Mouse (Mus musculus) limb, embryonic 13.5 days (tissue): ENCODE measurements at regions not wholly inside any gene's neighbourhood (a gene's known extent, or its start where the extent isn't known, plus 50 kb on each side); places are given as distances from the start of the nearest gene placed in this dataset.

Experiments
- ATAC-seq: fragments of 200-750 bp; cut with Nextera tagmentation; 2 replicates; pipeline ENCODE4 v1.8.0; 2017; ENCODE audit warnings: low read depth, moderate number of reproducible peaks, moderate TSS enrichment; ENCODE audit not compliant: low FRiP score
- H3K27ac ChIP-seq: fragments of 300-500 bp; sonication (generic); 2 replicates; pipeline ENCODE4 v1.5.1; 2015; ENCODE audit warnings: inconsistent platforms, mild to moderate bottlenecking, moderate library complexity
- H3K27me3 ChIP-seq: fragments of 300-500 bp; sonication (generic); 2 replicates; pipeline ENCODE4 v1.6.1; 2015; ENCODE audit warnings: mild to moderate bottlenecking, inconsistent platforms
- H3K36me3 ChIP-seq: fragments of 300-500 bp; sonication (generic); 2 replicates; pipeline ENCODE4 v1.6.1; 2015; ENCODE audit warnings: inconsistent platforms, mild to moderate bottlenecking, moderate library complexity
- H3K4me1 ChIP-seq: fragments of 300-500 bp; sonication (generic); 2 replicates; pipeline ENCODE4 v1.6.1; 2015; ENCODE audit warnings: inconsistent platforms
- H3K4me2 ChIP-seq: fragments of 300-500 bp; sonication (generic); replicated peaks from 2 replicates; pipeline ENCODE4 v1.6.1; 2015; ENCODE audit warnings: inconsistent platforms, mild to moderate bottlenecking, moderate library complexity
- H3K4me3 ChIP-seq: fragments of 300-500 bp; sonication (generic); 2 replicates; pipeline ENCODE4 v1.5.1; 2015; ENCODE audit warnings: moderate library complexity, mild to moderate bottlenecking, inconsistent platforms
- H3K9ac ChIP-seq: fragments of 300-500 bp; sonication (generic); 2 replicates; pipeline ENCODE4 v1.6.1; 2015; ENCODE audit warnings: mild to moderate bottlenecking, inconsistent platforms
- H3K9me3 ChIP-seq: fragments of 300-500 bp; sonication (generic); 2 replicates; pipeline ENCODE4 v1.6.1; 2016; ENCODE audit warnings: inconsistent platforms
- WGBS: fragments of 180-500 bp; shearing (Covaris S2); methylation state at CpG from one replicate; pipeline ENCODE4 v1.1.7; 2015; 5-methylcytosine and 5-hydroxymethylcytosine counted together

- H3K4me1 ChIP-seq = no peaks in the 10 kb centered on the region
- H3K4me3 ChIP-seq = no peak overlapping the region
- ATAC-seq = no peak
- no peak overlapping the region for H3K4me2 ChIP-seq
- 83% methylated on average over 1 of the region's 1 CpGs for WGBS
- no peaks in the 10 kb centered on the region for H3K27me3 ChIP-seq
- H3K9me3 ChIP-seq = no peaks in the 10 kb centered on the region
- no peaks in the 10 kb centered on the region for H3K36me3 ChIP-seq
- no peak overlapping the region for H3K27ac ChIP-seq
- H3K9ac ChIP-seq = no peak overlapping the region
Observed at GRCm38 (mm10) chr5:84934369-84934768, 517.2 kb upstream of the Epha5 start.

GRCm38 (mm10) chr5:84917631-84918292 lies 500.6 kb upstream of the Epha5 start:
- H3K4me3 ChIP-seq = no peak overlapping the region
- no peak overlapping the region for H3K4me2 ChIP-seq
- no peaks in the 10 kb centered on the region for H3K36me3 ChIP-seq
- H3K27me3 ChIP-seq = no peaks in the 10 kb centered on the region
- no peak overlapping the region for H3K9ac ChIP-seq
- ATAC-seq = peak; percentile 84; the same call in 1 of the 2 replicates
- WGBS = 21% methylated on average over 1 of the region's 1 CpGs
- no peaks in the 10 kb centered on the region for H3K4me1 ChIP-seq
- H3K9me3 ChIP-seq = no peaks in the 10 kb centered on the region
- H3K27ac ChIP-seq = no peak overlapping the region

GRCm38 (mm10) chr5:84901669-84902068 lies 484.5 kb upstream of the Epha5 start:
- no peaks in the 10 kb centered on the region for H3K27me3 ChIP-seq
- no peak overlapping the region for H3K9ac ChIP-seq
- no peaks in the 10 kb centered on the region for H3K9me3 ChIP-seq
- H3K36me3 ChIP-seq = no peaks in the 10 kb centered on the region
- no peak overlapping the region for H3K4me3 ChIP-seq
- no peak for ATAC-seq
- H3K27ac ChIP-seq = no peak overlapping the region
- no peaks in the 10 kb centered on the region for H3K4me1 ChIP-seq
- no peak overlapping the region for H3K4me2 ChIP-seq
- 64% methylated on average over 4 of the region's 4 CpGs for WGBS

- Histone ChIP-seq H3K9ac (no peak overlapping the region), H3K4me1 (no peaks in the 10 kb centered on the region), H3K27me3 (no peaks in the 10 kb centered on the region), H3K4me2 (no peak overlapping the region), H3K27ac (no peak overlapping the region), H3K36me3 (no peaks in the 10 kb centered on the region), H3K9me3 (no peaks in the 10 kb centered on the region), H3K4me3 (no peak overlapping the region)
- no peak for ATAC-seq
- 93% methylated on average over 1 of the region's 1 CpGs for WGBS
Observed at GRCm38 (mm10) chr5:84897535-84897934, 480.4 kb upstream of the Epha5 start.

GRCm38 (mm10) chr5:84853622-84854021 lies 436.4 kb upstream of the Epha5 start:
- H3K27ac ChIP-seq = no peak overlapping the region
- H3K4me3 ChIP-seq = no peak overlapping the region
- no peaks in the 10 kb centered on the region for H3K9me3 ChIP-seq
- no peak for ATAC-seq
- WGBS = 69% methylated on average over 1 of the region's 1 CpGs
- no peaks in the 10 kb centered on the region for H3K27me3 ChIP-seq
- no peak overlapping the region for H3K4me2 ChIP-seq
- H3K4me1 ChIP-seq = no peaks in the 10 kb centered on the region
- no peaks in the 10 kb centered on the region for H3K36me3 ChIP-seq
- H3K9ac ChIP-seq = no peak overlapping the region

GRCm38 (mm10) chr5:84849175-84849574 lies 432.0 kb upstream of the Epha5 start:
- H3K4me2 ChIP-seq = no peak overlapping the region
- ATAC-seq = no peak
- H3K4me1 ChIP-seq = no peaks in the 10 kb centered on the region
- no peak overlapping the region for H3K27ac ChIP-seq
- no peaks in the 10 kb centered on the region for H3K36me3 ChIP-seq
- no peak overlapping the region for H3K9ac ChIP-seq
- no peaks in the 10 kb centered on the region for H3K27me3 ChIP-seq
- no peak overlapping the region for H3K4me3 ChIP-seq
- no peaks in the 10 kb centered on the region for H3K9me3 ChIP-seq

- Histone ChIP-seq H3K36me3 (no peaks in the 10 kb centered on the region), H3K27me3 (no peaks in the 10 kb centered on the region), H3K4me2 (no peak overlapping the region), H3K27ac (no peak overlapping the region), H3K4me3 (no peak overlapping the region), H3K4me1 (no peaks in the 10 kb centered on the region), H3K9ac (no peak overlapping the region), H3K9me3 (no peaks in the 10 kb centered on the region)
- WGBS = 32% methylated on average over 2 of the region's 2 CpGs
- ATAC-seq = no peak
Observed at GRCm38 (mm10) chr5:84848765-84849164, 431.6 kb upstream of the Epha5 start.

- no peaks in the 10 kb centered on the region for H3K4me1 ChIP-seq
- H3K9ac ChIP-seq = no peak overlapping the region
- H3K27ac ChIP-seq = no peak overlapping the region
- WGBS = 78% methylated on average over 2 of the region's 2 CpGs
- H3K36me3 ChIP-seq = no peaks in the 10 kb centered on the region
- no peak overlapping the region for H3K4me3 ChIP-seq
- H3K4me2 ChIP-seq = no peak overlapping the region
- H3K9me3 ChIP-seq = no peaks in the 10 kb centered on the region
- H3K27me3 ChIP-seq = no peaks in the 10 kb centered on the region
- ATAC-seq = no peak
Observed at GRCm38 (mm10) chr5:84811460-84811859, 394.3 kb upstream of the Epha5 start.

- H3K4me2 ChIP-seq = no peak overlapping the region
- ATAC-seq = no peak
- H3K9ac ChIP-seq = no peak overlapping the region
- H3K4me1 ChIP-seq = no peaks in the 10 kb centered on the region
- H3K27ac ChIP-seq = no peak overlapping the region
- H3K27me3 ChIP-seq = no peaks in the 10 kb centered on the region
- no peak overlapping the region for H3K4me3 ChIP-seq
- no peaks in the 10 kb centered on the region for H3K36me3 ChIP-seq
- no peaks in the 10 kb centered on the region for H3K9me3 ChIP-seq
- 83% methylated on average over 3 of the region's 3 CpGs for WGBS
Observed at GRCm38 (mm10) chr5:84810844-84811243, 393.7 kb upstream of the Epha5 start.

- Histone ChIP-seq H3K4me2 (no peak overlapping the region), H3K9ac (no peak overlapping the region), H3K27ac (no peak overlapping the region), H3K4me3 (no peak overlapping the region), H3K4me1 (no peaks in the 10 kb centered on the region), H3K27me3 (no peaks in the 10 kb centered on the region), H3K9me3 (no peaks in the 10 kb centered on the region), H3K36me3 (no peaks in the 10 kb centered on the region)
- WGBS = 63% methylated on average over 1 of the region's 1 CpGs
- no peak for ATAC-seq
Observed at GRCm38 (mm10) chr5:84762618-84763017, 345.4 kb upstream of the Epha5 start.

- no peak for ATAC-seq
- H3K4me3 ChIP-seq = no peak overlapping the region
Observed at GRCm38 (mm10) chr5:84752053-84752452, 334.9 kb upstream of the Epha5 start.

GRCm38 (mm10) chr5:84705436-84705835 lies 288.3 kb upstream of the Epha5 start:
- no peaks in the 10 kb centered on the region for H3K27me3 ChIP-seq
- no peak overlapping the region for H3K27ac ChIP-seq
- no peak for ATAC-seq
- no peaks in the 10 kb centered on the region for H3K9me3 ChIP-seq
- H3K4me2 ChIP-seq = no peak overlapping the region
- WGBS = 78% methylated on average over 2 of the region's 2 CpGs
- H3K36me3 ChIP-seq = no peaks in the 10 kb centered on the region
- no peak overlapping the region for H3K4me3 ChIP-seq
- no peaks in the 10 kb centered on the region for H3K4me1 ChIP-seq
- no peak overlapping the region for H3K9ac ChIP-seq

More at GRCm38 (mm10) chr5:84752053-84752452, 334.9 kb upstream of the Epha5 start:
- no peaks in the 10 kb centered on the region for H3K4me1 ChIP-seq
- H3K27me3 ChIP-seq = no peaks in the 10 kb centered on the region
- H3K27ac ChIP-seq = no peak overlapping the region
- H3K36me3 ChIP-seq = no peaks in the 10 kb centered on the region
- no peak overlapping the region for H3K9ac ChIP-seq
- no peaks in the 10 kb centered on the region for H3K9me3 ChIP-seq
- no peak overlapping the region for H3K4me2 ChIP-seq
